Comparison of ENCODE assay signal across 34 mouse cellular contexts in genomic region chr16:36700484-36700883, GRCm38 (mm10). TPM values are rescaled to one million over a fixed set of nuclear protein-coding genes. Genes with fewer than 3 reads are reported as not detected.
"Had no signal": no experiment of that assay in that cellular context is flagged by ENCODE, and none has a peak within 500 bp of the region (broad histone marks: within the 10 kb centered on the region; RNA-seq: fewer than 3 reads in every experiment).

No protein-coding gene starts in this region.

- H3K9me3 ChIP-seq: limb, embryonic 10.5 days; limb, embryonic 12.5 days; limb, embryonic 13.5 days; limb, embryonic 15.5 days; liver, embryonic 12.5 days; liver, embryonic 13.5 days; liver, embryonic 15.5 days; lung, embryonic 15.5 days; midbrain, embryonic 10.5 days; midbrain, embryonic 12.5 days; midbrain, embryonic 13.5 days; midbrain, embryonic 15.5 days; neural tube, embryonic 12.5 days had no signal

- ATAC-seq: liver, embryonic 12.5 days; liver, postnatal 0 days; lung, postnatal 0 days; midbrain, embryonic 13.5 days; midbrain, embryonic 15.5 days; midbrain, embryonic 16.5 days had no signal

- H3K36me3 ChIP-seq: limb, embryonic 10.5 days; limb, embryonic 12.5 days; limb, embryonic 13.5 days; limb, embryonic 15.5 days; liver, embryonic 12.5 days; liver, embryonic 13.5 days; liver, embryonic 15.5 days; lung, embryonic 15.5 days; midbrain, embryonic 10.5 days; midbrain, embryonic 12.5 days; midbrain, embryonic 13.5 days; midbrain, embryonic 15.5 days; neural tube, embryonic 12.5 days had no signal

- H3K9ac ChIP-seq: limb, embryonic 12.5 days; limb, embryonic 13.5 days; limb, embryonic 15.5 days; liver, embryonic 12.5 days; liver, embryonic 13.5 days; liver, embryonic 14.5 days; liver, embryonic 15.5 days; liver, postnatal 0 days; lung, embryonic 14.5 days; lung, embryonic 15.5 days; midbrain, embryonic 12.5 days; midbrain, embryonic 13.5 days; midbrain, embryonic 15.5 days; neural tube, embryonic 12.5 days had no signal

- H3K4me3 ChIP-seq: limb, embryonic 10.5 days; limb, embryonic 12.5 days; limb, embryonic 13.5 days; limb, embryonic 15.5 days; liver, embryonic 12.5 days; liver, embryonic 13.5 days; liver, embryonic 15.5 days; lung, embryonic 15.5 days; megakaryocyte, embryonic 14.5 days; midbrain, embryonic 10.5 days; midbrain, embryonic 12.5 days; midbrain, embryonic 13.5 days; midbrain, embryonic 15.5 days; myocyte; neural tube, embryonic 12.5 days had no signal

- H3K27ac ChIP-seq: limb, embryonic 10.5 days; limb, embryonic 12.5 days; limb, embryonic 13.5 days; limb, embryonic 15.5 days; liver, embryonic 12.5 days; liver, embryonic 13.5 days; liver, embryonic 14.5 days; liver, embryonic 15.5 days; lung, embryonic 15.5 days; macrophage; midbrain, embryonic 10.5 days; midbrain, embryonic 12.5 days; midbrain, embryonic 13.5 days; midbrain, embryonic 15.5 days; neural tube, embryonic 12.5 days had no signal

- H3K4me1 ChIP-seq: limb, embryonic 10.5 days; limb, embryonic 12.5 days; limb, embryonic 13.5 days; limb, embryonic 15.5 days; liver, embryonic 12.5 days; liver, embryonic 13.5 days; liver, embryonic 15.5 days; megakaryocyte, embryonic 14.5 days; midbrain, embryonic 10.5 days; midbrain, embryonic 12.5 days; midbrain, embryonic 13.5 days; midbrain, embryonic 15.5 days; neural tube, embryonic 12.5 days had no signal

- H3K4me2 ChIP-seq: limb, embryonic 12.5 days; limb, embryonic 13.5 days; limb, embryonic 15.5 days; liver, embryonic 11.5 days; liver, embryonic 12.5 days; liver, embryonic 13.5 days; liver, embryonic 15.5 days; lung, embryonic 14.5 days; lung, embryonic 15.5 days; midbrain, embryonic 11.5 days; midbrain, embryonic 12.5 days; midbrain, embryonic 13.5 days; midbrain, embryonic 15.5 days; neural tube, embryonic 12.5 days had no signal

- H3K27me3 ChIP-seq: limb, embryonic 15.5 days; lung, embryonic 15.5 days; midbrain, embryonic 12.5 days; midbrain, embryonic 15.5 days; neural tube, embryonic 12.5 days had no signal

- DNase-seq: left cerebral cortex, postnatal 4 days; liver; liver, embryonic 13.5 days; liver, postnatal 0 days; lung, adult 18-20 months; lung, adult 2 months; lung, embryonic 14.5 days; lung, postnatal 10 days; lung, postnatal 14 days; lung, postnatal 36 days; lung, postnatal 4 days; midbrain, embryonic 14.5 days had no signal

RNA-seq across cellular contexts. Expression of gene Ildr1, which starts 6.7 kb away (rescaled TPM):
- polyA plus RNA-seq: liver, embryonic 11.5 days; macrophage; midbrain, embryonic 12.5 days; midbrain, embryonic 13.5 days; myocyte; neural tube, embryonic 11.5 days; neural tube, embryonic 12.5 days had no signal

RNA-seq across cellular contexts. Expression of gene Cd86, which starts 34.6 kb away (rescaled TPM):
- total RNA-seq: megakaryocyte-erythroid progenitor cell, adult 5-6 weeks had no signal
- polyA plus RNA-seq: myocyte had no signal
